Mouse (Mus musculus): ENCODE measurements around the gene Gmds. TPM values are rescaled to one million over a fixed set of nuclear protein-coding genes. Genes with fewer than 3 reads are reported as not detected.

Gmds gene
- total RNA-seq, 2 experiments from 2014 or later = 2.0 to 13.3 TPM

- no peak for ATAC-seq (replicated peaks; ENCODE audit: low FRiP score, poor library complexity, severe bottlenecking)
Observed at GRCm38 (mm10) chr13:31827820-31828332, 510.7 kb downstream of the Gmds start.

- no peak for ATAC-seq (replicated peaks; ENCODE audit: low FRiP score, poor library complexity, severe bottlenecking)
Observed at GRCm38 (mm10) chr13:31827160-31827559, 511.4 kb downstream of the Gmds start.

GRCm38 (mm10) chr13:31825180-31825579 is 513.4 kb downstream of the Gmds start:
- no peak for ATAC-seq (replicated peaks; ENCODE audit: low FRiP score, poor library complexity, severe bottlenecking)

GRCm38 (mm10) chr13:31823316-31823715 is 515.2 kb downstream of the Gmds start:
- no peak for ATAC-seq (replicated peaks; ENCODE audit: low FRiP score, poor library complexity, severe bottlenecking)

DNA sequence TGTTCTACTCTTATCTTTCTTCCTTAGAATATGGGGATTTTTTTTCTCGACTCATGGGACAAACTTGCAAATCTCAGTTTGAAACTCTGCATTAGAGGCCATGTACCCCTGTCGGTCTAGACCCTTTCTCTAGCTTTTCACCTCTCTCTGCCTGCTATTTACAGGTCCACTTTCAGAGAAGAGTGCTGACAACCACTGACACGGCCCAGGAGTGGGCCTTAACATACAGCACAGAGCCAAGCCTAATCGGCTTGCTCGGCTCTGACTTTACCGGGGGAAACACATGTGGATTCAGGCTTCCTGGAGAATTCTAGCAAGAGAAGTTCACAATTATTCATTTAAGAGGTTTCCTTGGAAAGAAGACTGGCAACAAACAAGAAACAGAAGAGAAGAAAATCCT is 517.5 kb downstream of the Gmds start:
- ATAC-seq (replicated peaks; ENCODE audit: low FRiP score, poor library complexity, severe bottlenecking) = no peak

GRCm38 (mm10) chr13:31820587-31821017 is 517.9 kb downstream of the Gmds start:
- no peak for ATAC-seq (replicated peaks; ENCODE audit: low FRiP score, poor library complexity, severe bottlenecking)

- no peak for ATAC-seq (replicated peaks; ENCODE audit: low FRiP score, poor library complexity, severe bottlenecking)
Observed at GRCm38 (mm10) chr13:31819664-31820405, 518.7 kb downstream of the Gmds start.

DNA sequence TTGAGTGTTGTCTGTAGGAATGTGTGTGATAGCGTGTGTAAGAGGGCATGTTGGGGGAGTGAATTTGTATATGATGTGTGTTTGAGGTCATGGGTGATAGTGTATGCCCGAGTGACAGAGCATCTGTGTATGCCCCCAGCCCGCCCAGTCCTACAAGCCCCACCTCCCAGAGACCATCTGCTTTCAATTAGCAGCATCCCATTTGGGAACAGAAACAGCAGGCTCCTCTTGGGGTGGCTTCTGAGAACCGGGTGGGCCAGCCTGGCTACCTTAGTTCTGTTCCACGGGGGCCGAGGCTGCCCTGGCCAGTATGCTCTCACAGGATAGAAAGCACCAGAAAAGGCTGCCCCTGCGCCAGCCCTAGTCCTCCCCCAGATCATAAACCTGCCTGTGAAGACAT is 520.2 kb downstream of the Gmds start:
- no peak for ATAC-seq (replicated peaks; ENCODE audit: low FRiP score, poor library complexity, severe bottlenecking)

GRCm38 (mm10) chr13:31815383-31816003 is 523.0 kb downstream of the Gmds start:
- ATAC-seq (replicated peaks; ENCODE audit: low FRiP score, poor library complexity, severe bottlenecking) = no peak

DNA sequence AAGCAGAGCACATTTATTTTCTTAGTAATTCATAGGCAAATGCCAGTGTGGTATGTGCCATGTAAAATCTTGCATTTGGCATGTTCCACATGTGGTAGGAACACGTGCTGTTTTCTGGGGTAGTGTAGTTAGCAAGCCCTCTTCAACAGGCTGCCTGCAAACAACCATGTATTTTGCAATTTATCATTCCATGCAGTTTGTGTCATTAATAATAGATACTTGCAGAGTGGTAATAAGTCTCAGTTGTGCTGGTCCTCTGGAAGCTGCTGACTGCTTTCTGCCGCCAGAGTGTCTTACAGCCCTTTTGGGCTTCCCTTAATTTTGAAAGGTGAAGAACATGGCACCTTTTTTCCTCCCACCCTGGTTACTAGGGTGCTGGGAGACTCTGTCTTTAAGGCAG is 525.8 kb downstream of the Gmds start:
- ATAC-seq (replicated peaks; ENCODE audit: low FRiP score, poor library complexity, severe bottlenecking) = no peak

- ATAC-seq (replicated peaks; ENCODE audit: low FRiP score, poor library complexity, severe bottlenecking) = no peak
Observed at GRCm38 (mm10) chr13:31811542-31812021, 527.0 kb downstream of the Gmds start.

GRCm38 (mm10) chr13:31810693-31811541 is 527.6 kb downstream of the Gmds start:
- ATAC-seq (replicated peaks; ENCODE audit: low FRiP score, poor library complexity, severe bottlenecking) = no peak

- ATAC-seq (replicated peaks; ENCODE audit: low FRiP score, poor library complexity, severe bottlenecking) = no peak
Observed at GRCm38 (mm10) chr13:31810375-31810692, 528.2 kb downstream of the Gmds start.

DNA sequence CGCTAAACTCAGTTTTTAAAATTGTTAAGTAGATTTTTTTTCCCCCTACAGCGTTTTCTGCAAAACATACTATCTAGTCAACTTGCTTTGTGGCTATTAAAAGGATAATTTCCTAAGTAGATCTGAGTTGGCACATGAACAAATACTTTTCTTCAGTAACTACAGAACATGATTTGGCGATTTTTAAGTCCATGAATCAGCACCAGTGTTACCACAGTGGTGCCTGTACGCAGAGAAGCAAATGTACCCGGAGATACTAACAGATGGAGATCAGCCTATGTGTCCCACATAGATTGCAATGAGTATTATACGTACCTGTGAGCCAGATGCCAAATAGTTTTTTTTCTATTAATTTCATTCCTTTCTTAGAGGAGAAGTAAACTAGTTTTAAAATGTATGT is 528.8 kb downstream of the Gmds start:
- no peak for ATAC-seq (replicated peaks; ENCODE audit: low FRiP score, poor library complexity, severe bottlenecking)

- ATAC-seq (replicated peaks; ENCODE audit: low FRiP score, poor library complexity, severe bottlenecking) = no peak
Observed at GRCm38 (mm10) chr13:31808804-31809420, 529.6 kb downstream of the Gmds start.

GRCm38 (mm10) chr13:31808116-31808803 is 530.3 kb downstream of the Gmds start:
- no peak for ATAC-seq (replicated peaks; ENCODE audit: low FRiP score, poor library complexity, severe bottlenecking)

DNA sequence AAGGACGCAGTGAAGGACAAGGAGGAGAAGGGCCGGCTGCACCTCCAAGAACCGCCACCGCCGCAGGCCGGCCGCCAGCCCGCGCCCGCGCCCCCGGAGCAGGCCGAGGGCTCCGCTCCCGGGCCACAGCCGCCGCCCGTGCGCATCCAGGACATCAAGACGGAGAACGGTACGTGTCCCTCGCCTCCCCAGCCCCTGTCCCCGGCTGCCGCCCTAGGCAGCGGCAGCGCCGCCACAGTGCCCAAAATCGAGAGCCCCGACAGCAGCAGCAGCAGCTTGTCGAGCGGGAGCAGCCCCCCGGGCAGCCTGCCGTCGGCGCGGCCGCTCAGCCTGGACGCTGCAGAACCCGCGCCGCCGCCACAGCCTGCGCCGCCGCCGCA is 530.8 kb downstream of the Gmds start:
- ATAC-seq (replicated peaks; ENCODE audit: low FRiP score, poor library complexity, severe bottlenecking) = no peak

GRCm38 (mm10) chr13:31806890-31807735 is 531.4 kb downstream of the Gmds start:
- ATAC-seq (replicated peaks; ENCODE audit: low FRiP score, poor library complexity, severe bottlenecking) = no peak

- ATAC-seq (replicated peaks; ENCODE audit: low FRiP score, poor library complexity, severe bottlenecking) = no peak
Observed at GRCm38 (mm10) chr13:31806428-31806832, 532.1 kb downstream of the Gmds start, which contains the start of gene Foxc1. Foxc1 (plus strand) TSS chr13:31806633.

Measured in erythroblast, adult 5-6 weeks (primary cell).